Mouse (Mus musculus) telencephalon, adult 2 months (tissue): ENCODE measurements around the gene Clec16a.

Experiments
- DNase-seq: peaks from one replicate; pipeline ENCODE4 v3.0.0-alpha.2; 2011; ENCODE audit warnings: low read depth, low spot score

Gene Clec16a

DNA sequence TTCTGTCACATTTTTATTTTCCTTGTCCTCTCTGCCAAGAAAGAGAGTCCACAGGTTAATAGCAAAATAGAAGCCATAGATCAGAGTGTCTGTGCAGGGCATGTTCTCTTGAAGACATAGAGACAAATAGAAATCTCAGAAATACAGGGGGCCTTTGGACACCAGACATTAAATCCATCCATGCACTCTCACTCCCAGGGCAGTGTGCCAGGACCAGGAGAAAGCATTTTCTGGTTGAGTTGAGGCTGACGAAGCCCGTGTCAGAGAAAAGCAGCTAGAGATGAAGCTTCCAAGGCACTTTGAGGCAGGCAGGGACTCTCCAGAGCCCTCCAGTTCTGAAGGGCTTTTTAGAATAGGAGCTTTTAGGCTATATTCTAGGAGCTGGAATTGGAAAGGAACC lies 171.6 kb downstream of the Clec16a start:
- DNase-seq, result no peak

DNA sequence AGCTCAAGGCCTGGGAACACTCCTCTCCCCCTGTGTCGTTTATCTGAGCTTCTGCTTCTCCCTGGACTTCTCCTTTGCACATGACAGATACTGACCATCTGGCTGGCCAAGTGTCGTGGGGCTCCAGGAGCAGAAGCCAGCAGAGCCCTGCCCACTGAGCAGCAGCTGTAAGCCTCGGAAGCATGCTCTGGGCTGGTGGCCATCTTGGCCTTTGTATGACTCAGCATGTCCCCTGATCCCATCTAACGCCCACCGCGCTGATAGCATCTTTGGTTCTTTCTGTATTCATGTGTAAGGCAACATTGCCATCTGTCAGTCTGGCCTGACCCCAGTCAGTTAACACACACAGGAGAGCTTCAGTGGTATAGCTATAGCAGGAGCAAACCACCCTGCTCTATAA lies 174.8 kb downstream of the Clec16a start:
- no peak for DNase-seq

DNA sequence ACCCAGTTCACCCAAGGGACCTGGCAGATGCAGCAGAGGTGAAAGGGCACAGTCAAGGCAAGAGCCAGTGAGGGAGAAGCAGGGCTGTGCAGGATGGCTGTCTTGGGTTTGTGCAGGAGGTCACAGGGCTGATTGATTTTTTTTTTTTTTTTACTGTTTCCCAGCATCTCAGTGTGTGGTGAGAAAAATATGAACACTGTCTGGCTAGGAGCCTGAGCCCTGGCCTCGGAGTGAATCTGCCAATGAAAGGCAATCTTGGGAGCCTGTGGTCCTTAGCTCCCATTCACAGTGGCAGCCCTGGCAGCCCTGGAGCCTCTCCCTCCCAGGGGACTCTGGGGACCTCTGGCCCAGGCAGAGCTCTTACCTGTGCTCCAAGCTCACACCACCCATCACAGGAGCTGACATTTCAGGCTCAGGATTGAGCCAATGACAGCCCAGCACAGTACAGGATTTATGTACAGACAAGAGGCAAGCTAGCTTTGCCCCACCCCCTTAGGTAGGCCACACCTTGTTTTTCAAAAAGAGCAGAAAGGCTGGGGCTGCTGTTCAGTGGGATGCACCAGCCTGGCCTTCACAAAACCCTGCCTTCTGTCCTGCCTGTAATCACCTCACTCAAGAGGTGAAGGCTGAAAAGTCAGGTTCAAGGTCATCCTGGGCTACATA lies 177.9 kb downstream of the Clec16a start:
- no peak for DNase-seq

DNA sequence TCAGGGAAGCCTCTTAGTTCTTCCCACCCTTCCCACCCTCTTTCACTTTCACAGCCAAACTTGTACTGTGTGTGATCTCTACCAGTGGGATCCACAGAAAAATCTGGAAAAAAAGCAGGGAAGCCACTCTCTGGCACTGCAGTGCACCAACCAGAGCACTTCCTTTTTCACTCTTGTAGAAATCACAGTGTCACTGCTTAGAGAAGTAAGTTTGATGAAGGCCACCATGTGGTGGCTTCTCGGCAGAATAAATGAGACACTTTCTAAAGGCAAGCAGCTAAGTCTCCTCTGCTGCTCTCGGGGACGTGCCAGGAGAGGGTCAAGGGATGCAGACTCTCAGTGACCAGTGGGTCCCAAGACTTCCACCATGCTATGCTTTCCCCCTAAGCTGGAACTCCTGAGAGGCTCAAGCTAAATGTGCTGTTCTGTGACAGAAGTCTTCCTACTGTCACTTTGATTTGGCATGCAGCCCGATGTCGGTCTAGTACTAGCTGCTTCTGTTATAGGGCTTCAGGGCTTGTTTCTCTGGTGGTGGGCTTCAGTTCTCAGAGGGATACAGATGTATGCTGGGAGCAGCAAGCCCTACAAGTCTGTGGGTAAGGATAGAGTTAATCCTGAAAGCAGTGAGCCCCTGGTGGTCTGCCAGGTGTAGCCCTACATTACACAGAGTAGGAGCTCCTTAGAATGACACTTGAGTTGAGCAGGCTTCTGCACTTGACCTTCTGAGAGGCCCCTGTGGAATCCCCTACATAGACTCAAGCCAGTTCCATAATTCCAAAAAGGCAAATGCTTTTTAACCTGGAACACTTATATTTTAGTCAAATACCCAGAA lies 178.9 kb downstream of the Clec16a start:
- no peak for DNase-seq

- DNase-seq, result no peak
Measured at GRCm38 (mm10) chr16:10725156-10725555, 180.0 kb downstream of the Clec16a start.

DNA sequence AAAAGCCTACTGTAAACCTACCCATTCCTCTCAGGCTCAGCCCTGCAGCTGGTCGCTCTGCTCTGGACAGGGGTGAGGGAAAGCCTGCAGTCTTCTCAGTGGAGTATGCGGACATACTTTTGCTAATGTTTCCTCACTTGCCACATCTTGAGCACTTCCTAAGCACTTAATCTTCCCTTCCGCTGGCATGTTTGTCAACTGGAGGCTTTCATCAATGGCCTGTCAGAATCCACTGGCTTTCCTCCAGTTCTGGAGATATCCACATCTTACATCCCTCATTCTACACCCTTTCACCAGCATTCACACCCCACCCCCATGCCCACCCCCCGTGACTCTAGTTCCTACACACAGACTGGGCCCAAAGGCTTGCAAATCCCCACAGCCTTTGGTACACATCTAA lies 182.5 kb downstream of the Clec16a start:
- no peak for DNase-seq

GRCm38 (mm10) chr16:10728886-10729285 lies 183.7 kb downstream of the Clec16a start:
- DNase-seq, result no peak

DNA sequence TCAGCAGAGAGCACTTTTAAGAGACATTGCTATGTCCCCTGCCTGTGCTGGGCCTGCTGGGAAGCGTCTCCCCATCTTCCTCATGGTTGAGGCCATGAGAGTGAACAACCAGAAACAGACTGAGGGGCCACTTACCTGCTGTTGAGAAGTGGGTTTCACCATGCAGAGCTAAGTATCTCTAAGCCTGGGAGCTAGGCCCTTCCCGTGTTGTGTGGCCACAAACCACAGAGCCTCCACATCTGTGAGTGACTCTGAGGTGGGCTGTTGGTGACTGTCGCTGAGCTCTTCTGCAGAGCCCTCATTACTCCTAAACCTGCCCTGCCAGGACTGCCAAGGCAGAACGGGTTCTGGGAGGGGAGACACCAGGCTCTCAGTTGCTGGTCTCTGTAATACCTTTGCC lies 185.8 kb downstream of the Clec16a start:
- no peak for DNase-seq

GRCm38 (mm10) chr16:10731785-10732184 lies 186.6 kb downstream of the Clec16a start:
- no peak for DNase-seq

DNA sequence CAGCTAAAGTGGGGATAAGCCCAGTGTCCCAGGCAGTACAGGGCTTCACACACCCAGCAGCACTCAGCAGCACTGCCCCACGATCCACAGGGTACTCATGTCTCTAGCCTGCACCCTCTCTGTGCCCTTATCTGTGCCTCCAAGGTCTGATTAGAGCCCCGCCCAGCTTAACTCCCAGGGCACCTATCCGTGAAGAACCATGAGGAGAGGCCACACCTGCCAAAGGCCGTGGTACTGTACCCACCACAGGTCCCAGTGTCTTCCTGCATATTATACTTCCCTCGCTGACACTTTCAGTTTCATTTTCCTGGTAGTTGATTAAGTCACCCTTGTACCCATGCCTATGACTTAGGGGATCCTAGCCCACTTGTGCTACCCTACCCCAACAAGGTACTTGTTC lies 187.3 kb downstream of the Clec16a start:
- no peak for DNase-seq

DNA sequence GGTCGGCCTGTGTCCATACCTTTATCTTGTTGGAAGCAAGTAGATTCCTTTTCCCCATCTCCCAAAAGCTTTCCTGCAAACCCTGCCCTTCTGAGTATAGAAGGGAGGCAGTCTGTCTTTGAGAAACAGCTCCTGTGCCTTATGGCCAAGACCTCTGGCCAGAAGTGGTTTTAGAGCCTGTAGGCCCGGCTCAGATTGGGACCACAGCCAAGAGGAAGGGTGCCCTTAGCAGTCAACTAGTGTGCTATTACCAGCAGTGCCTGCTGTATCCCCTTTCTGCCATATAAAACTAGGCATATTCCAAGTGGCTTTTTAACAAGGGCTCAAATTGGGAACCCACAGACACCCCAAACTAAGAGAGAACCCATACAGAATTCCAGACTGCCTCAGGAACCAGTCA lies 190.6 kb downstream of the Clec16a start:
- DNase-seq, result no peak

GRCm38 (mm10) chr16:10736364-10736763 lies 191.2 kb downstream of the Clec16a start:
- DNase-seq, result no peak

DNA sequence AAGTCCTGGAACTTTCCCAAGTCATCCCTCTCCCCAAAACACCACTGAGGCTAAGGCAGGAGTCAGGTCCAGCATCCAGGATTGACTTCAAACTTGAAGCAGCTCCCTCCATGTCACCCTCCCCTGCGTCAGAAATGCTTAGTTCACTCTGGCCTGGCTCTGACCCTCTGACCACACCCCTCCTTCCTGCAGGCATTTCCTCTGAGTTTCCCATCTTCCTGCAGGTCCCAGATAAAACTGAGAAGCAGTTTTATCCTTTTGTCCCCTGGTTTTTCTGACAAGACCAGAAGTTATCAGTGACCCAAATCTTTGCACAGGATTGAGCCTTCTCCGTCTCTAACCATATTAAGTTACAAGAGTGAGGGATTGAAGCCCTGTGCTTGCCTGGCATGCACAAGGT lies 192.4 kb downstream of the Clec16a start:
- no peak for DNase-seq

DNA sequence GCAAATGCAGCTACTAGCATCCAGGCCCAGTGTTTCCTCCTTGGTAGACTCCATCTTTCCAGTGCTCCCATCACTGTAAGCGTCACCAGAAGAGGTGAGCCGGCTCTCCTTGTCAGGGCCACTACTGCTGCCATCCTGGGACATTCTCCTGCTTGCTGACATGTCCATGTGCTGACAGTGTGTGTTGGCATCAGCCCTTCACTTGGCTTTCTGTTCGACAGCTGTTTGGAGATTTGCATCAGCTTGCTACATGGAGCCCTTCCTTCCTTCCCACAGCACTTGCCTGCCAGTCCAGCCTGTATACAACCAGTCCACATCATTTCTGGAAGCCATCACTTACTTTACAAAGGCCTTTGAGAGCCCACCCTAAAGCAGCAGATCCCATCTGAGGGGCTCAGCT lies 193.7 kb downstream of the Clec16a start:
- DNase-seq, result no peak

- DNase-seq, result no peak
Measured at GRCm38 (mm10) chr16:10739854-10740398, 194.8 kb downstream of the Clec16a start.

- no peak for DNase-seq
Measured at GRCm38 (mm10) chr16:10741082-10741481, 195.9 kb downstream of the Clec16a start.

DNA sequence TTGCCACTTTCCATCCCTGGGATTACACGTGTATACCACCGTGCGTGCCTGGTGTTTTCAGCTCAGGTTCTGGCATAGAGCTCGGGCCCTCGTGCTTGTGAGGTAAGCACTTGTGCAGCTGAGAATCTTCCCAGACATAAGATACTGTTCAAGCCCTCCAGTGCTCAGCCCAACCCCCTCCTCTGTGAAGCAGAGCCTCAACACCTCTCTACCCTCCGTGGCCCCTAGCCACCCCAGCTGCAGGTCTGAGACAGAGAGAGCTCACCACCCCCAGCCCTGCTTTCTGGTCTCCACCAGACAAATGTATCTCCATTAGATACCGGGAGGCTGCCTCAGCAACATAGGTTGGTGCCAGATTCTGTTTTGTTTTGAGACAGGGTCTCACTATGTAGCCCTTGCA lies 204.1 kb downstream of the Clec16a start:
- no peak for DNase-seq

GRCm38 (mm10) chr16:10749824-10750223 lies 204.7 kb downstream of the Clec16a start:
- no peak for DNase-seq

DNA sequence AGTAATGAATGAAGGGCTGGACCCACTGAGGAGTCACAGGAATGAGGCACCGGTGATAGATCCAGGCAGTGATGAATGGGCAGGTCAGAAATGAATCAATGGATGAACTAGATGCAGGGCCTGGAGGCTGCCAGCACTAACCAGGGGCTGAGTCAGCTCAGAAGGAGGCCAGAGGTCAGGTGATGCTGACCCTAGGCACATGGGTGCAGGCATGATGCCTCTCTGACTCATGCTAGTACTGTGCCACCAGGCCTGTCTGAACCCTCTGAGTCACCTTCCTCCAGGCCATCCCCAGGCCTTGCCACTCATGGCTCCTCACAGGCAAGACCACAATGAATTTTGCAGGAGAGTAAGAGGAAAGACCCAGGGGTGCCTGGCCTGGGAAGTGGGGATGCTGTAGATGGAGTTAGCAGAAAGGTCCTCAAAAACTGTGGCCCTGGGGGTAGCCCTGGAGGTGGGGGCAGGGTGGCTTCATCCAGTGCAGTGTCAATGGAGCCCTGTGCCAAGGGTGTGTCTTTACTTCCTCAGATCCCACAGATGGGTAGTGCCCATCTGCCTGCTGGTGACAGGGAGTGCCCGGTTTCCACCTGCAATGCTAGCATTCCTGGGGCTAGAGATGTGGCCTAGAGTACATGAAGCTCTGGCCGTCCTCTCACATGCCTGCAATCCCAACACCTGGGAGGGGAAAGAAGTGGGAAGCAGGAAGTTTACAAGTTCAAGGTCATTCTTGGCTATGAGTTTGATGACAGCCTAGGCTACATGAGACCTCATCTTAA lies 209.6 kb downstream of the Clec16a start:
- DNase-seq, result no peak

GRCm38 (mm10) chr16:10756168-10756567 lies 211.0 kb downstream of the Clec16a start:
- DNase-seq, result no peak

GRCm38 (mm10) chr16:10761182-10761581 lies 216.0 kb downstream of the Clec16a start:
- DNase-seq, result no peak

DNA sequence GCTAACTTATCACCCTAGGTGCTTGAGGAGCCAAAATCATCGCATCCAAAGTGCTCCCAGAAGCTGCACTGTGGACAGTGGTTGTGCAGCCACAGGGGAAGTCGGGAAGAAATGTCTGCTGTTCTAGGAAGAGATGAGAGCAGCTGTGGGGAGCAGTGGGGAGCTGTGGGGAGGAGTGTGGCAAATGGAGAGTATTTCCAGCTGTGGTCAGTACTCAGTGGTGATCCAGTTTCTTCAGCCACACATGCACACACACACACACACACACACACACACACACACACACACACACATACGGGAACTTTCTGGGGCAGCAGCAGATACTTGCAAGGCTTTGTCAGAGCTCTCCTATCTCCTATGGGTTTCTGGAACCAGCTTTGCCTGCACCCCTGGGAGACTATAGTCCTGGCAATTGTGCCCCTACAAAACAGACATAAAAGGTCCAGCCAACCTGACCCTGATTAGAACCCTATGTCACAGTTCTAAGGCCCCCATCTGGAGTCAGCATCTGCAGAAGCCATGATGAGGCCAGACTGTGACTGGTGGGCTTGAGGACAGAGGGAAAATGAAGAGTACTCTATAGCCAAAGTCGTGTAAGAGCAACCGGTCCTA lies 217.5 kb downstream of the Clec16a start:
- no peak for DNase-seq
